Mouse (Mus musculus) heart, embryonic 11.5 days (tissue): ENCODE data around the gene Klhl9. TPM values are rescaled to one million over a fixed set of nuclear protein-coding genes. Genes with fewer than 3 reads are reported as not detected.

ENCODE experiments used
- ATAC-seq: fragments of 200-750 bp; cut with Nextera tagmentation; replicated peaks from 2 replicates; pipeline ENCODE4 v1.8.0; 2017; ENCODE audit warnings: moderate library complexity; ENCODE audit not compliant: insufficient number of reproducible peaks, low FRiP score, low TSS enrichment
- H3K27ac ChIP-seq: fragments of 300-500 bp; sonication (generic); 2 replicates; pipeline ENCODE4 v1.5.1; 2014; ENCODE audit warnings: mild to moderate bottlenecking, low read depth, low read length
- H3K27me3 ChIP-seq: fragments of 300-500 bp; sonication (generic); 2 replicates; pipeline ENCODE4 v1.6.1; 2014; ENCODE audit warnings: mild to moderate bottlenecking, low read length, mixed read lengths; ENCODE audit not compliant: control insufficient read depth, insufficient read depth
- H3K36me3 ChIP-seq: fragments of 300-500 bp; sonication (generic); 2 replicates; pipeline ENCODE4 v1.6.1; 2014; ENCODE audit warnings: mild to moderate bottlenecking, low read length, moderate library complexity, mixed read lengths; ENCODE audit not compliant: control insufficient read depth, insufficient read depth
- H3K4me1 ChIP-seq: fragments of 300-500 bp; sonication (generic); 2 replicates; pipeline ENCODE4 v1.6.1; 2014; ENCODE audit warnings: low read length; ENCODE audit not compliant: control insufficient read depth, insufficient read depth
- H3K4me2 ChIP-seq: fragments of 300-500 bp; sonication (generic); 2 replicates; pipeline ENCODE4 v1.6.1; 2014; ENCODE audit warnings: mild to moderate bottlenecking, moderate library complexity
- H3K4me3 ChIP-seq: fragments of 300-500 bp; sonication (generic); 2 replicates; pipeline ENCODE4 v1.5.1; 2014; ENCODE audit warnings: low read depth, low read length
- H3K9ac ChIP-seq: fragments of 300-500 bp; sonication (generic); 2 replicates; pipeline ENCODE4 v1.6.1; 2014; ENCODE audit warnings: mild to moderate bottlenecking, low read depth, low read length, moderate library complexity
- H3K9me3 ChIP-seq: fragments of 300-500 bp; sonication (generic); replicated peaks from 2 replicates; pipeline ENCODE4 v1.6.1; 2016; ENCODE audit warnings: low read length; ENCODE audit not compliant: control insufficient read depth
- WGBS: fragments of 180-500 bp; shearing (Covaris S2); extraction: QIAGEN DNeasy Blood & Tissue Kit; methylation state at CpG from one replicate; pipeline ENCODE4 v1.1.7; 2014; ENCODE audit not compliant: insufficient replicate concordance; 5-methylcytosine and 5-hydroxymethylcytosine counted together
- polyA plus RNA-seq: library from polyadenylated mRNA; unstranded; fragments of >200 nt; fragmentation: Nextera tagmentation; extraction: Ambion mirVana; gene quantifications from 2 replicates; pipeline ENCODE4 v1.2.1, GENCODE M21; 2014

Klhl9 gene
- polyA plus RNA-seq, 1 experiment from 2014 or later = 99.9 TPM

DNA sequence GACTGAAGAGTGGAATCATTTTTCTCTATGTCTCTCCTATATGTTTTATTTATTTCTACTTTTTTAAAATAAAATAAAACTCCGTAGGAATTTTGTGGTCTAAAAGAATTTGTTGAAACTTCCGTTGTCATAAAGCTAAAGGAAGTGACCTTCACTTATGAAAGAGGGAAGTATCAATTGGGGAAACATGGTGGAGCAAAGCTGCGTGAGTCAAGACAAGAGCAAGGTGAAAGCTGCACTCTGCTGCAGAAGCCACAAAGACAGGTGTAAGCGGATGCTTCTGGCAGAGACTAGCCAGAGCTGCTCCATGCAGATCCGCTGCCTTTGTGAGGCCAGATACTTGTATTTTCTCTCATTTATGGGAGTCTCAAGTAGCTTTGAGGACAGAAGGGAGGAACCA, 23.5 kb downstream of the Klhl9 start:
- Histone ChIP-seq H3K4me3 (no peak overlapping the region), H3K4me1 (no peaks in the 10 kb centered on the region), H3K36me3 (no peaks in the 10 kb centered on the region), H3K9ac (no peak overlapping the region), H3K9me3 (no peaks in the 10 kb centered on the region), H3K4me2 (no peak overlapping the region), H3K27me3 (peaks cover 2% of the 10 kb centered on the region; the same call in 1 of the 2 replicates), H3K27ac (no peak overlapping the region)
- no peak for ATAC-seq
- 77% methylated on average over 5 of the region's 5 CpGs for WGBS

DNA sequence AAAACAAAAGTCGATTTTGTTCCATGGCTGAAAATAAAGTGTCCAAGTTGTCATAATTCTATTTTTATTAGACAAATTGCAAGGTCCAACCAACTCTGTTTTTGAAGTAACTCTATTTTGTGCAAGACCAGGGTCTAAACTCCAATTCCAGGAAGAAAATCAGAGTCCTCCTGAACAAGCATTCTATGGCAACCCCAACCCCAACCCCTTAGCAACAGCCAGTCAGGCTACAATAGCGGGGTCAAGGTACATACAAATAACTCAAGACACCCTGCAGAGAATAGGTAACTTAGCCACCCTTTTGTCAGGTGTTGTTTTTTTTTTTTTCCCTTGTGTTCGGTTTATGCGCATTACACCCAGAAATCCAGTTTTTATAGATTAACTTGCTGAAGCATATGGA, 24.5 kb downstream of the Klhl9 start:
- no peaks in the 10 kb centered on the region for H3K4me1 ChIP-seq
- H3K27ac ChIP-seq = no peak overlapping the region
- no peaks in the 10 kb centered on the region for H3K9me3 ChIP-seq
- H3K4me2 ChIP-seq = no peak overlapping the region
- H3K36me3 ChIP-seq = no peaks in the 10 kb centered on the region
- H3K4me3 ChIP-seq = no peak overlapping the region
- H3K27me3 ChIP-seq = peaks cover 2% of the 10 kb centered on the region; the same call in 1 of the 2 replicates
- WGBS = 85% methylated on average over 4 of the region's 4 CpGs
- H3K9ac ChIP-seq = no peak overlapping the region
- no peak for ATAC-seq

DNA sequence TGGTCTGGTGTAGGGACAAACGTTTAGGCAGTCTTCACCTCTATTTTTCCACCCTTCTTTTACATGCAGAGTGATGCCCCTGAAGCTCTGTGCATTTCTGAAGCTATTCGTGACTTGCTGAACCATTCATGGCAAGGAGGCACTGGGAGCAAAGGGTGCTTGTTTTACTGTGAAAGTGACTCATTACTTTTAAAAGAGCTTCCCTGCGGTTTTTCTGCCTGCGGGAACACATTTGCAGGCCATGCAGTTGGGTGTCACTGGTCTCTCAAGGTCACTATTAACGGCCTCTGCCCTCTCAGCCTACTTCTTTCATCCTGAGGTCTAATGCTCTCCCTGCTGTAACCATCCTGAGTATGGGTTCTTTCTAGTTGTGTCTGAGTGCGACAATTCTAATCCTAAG, 25.2 kb downstream of the Klhl9 start:
- Histone ChIP-seq H3K4me2 (no peak overlapping the region), H3K9ac (no peak overlapping the region), H3K4me3 (no peak overlapping the region), H3K27ac (no peak overlapping the region), H3K9me3 (no peaks in the 10 kb centered on the region), H3K36me3 (no peaks in the 10 kb centered on the region), H3K27me3 (peaks cover 2% of the 10 kb centered on the region; the same call in 1 of the 2 replicates), H3K4me1 (no peaks in the 10 kb centered on the region)
- ATAC-seq = no peak
- WGBS = 56% methylated on average over 6 of the region's 6 CpGs

DNA sequence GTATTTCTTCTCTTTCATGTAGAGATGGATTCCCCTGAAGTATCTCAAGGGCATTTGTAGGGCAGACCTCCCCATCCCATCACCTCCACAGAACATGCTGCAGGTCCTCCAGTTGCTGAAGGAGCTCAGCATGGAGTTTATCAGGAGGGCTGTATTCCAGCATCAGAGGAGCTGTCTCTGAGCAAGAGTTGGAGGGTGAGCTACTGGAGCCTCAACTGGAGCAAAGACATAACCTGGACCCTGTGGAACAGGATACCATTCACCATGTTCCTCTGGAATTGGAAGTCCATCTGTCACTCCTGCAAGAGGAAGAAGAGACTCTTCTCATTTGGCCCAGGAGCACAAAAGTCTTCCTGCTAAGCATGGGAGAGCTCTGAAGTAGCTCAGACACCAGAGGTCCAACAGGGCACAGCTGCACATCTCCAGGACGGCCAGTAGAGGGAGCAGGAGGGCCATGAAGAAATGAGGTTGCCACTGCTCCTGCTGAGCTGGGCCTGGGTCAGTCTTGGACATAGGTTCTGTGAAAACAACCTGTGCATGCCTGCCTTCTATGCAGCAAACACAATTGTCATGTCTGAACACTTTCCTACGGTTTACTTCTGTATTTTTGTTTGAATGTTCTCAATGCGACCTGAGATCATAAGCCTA, 25.9 kb downstream of the Klhl9 start:
- H3K27me3 ChIP-seq = peaks cover 2% of the 10 kb centered on the region; the same call in 1 of the 2 replicates
- H3K9ac ChIP-seq = no peak overlapping the region
- no peaks in the 10 kb centered on the region for H3K4me1 ChIP-seq
- H3K36me3 ChIP-seq = no peaks in the 10 kb centered on the region
- no peaks in the 10 kb centered on the region for H3K9me3 ChIP-seq
- no peak overlapping the region for H3K27ac ChIP-seq
- H3K4me3 ChIP-seq = no peak overlapping the region
- 20% methylated on average over 3 of the region's 3 CpGs for WGBS
- ATAC-seq = 0 out of 2 replicates have a peak, but pooled peaks have one; percentile 39
- no peak overlapping the region for H3K4me2 ChIP-seq

DNA sequence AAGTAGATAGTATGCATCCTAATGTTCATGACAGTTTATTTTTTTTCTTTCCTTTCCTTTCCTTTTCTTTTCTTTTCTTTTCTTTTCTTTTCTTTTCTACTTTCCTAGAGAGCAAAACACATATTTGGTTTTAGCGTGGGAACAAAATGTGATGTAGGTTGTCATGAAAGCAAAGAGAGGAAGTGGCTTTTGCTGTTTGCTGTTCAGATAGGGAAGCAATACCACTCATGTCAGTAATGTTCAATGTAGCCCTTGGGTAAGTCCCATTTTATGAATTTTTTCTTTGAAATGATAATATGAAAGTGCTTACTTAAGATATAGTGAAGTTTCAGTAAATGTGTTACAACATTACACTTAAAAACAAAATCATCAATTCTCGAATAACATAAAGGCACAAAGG, 28.9 kb downstream of the Klhl9 start:
- peaks cover 2% of the 10 kb centered on the region; the same call in 1 of the 2 replicates for H3K27me3 ChIP-seq
- no peak overlapping the region for H3K9ac ChIP-seq
- no peaks in the 10 kb centered on the region for H3K9me3 ChIP-seq
- H3K4me1 ChIP-seq = no peaks in the 10 kb centered on the region
- H3K27ac ChIP-seq = no peak overlapping the region
- H3K4me2 ChIP-seq = no peak overlapping the region
- ATAC-seq = no peak
- H3K4me3 ChIP-seq = no peak overlapping the region
- WGBS = 74% methylated on average over 2 of the region's 2 CpGs
- H3K36me3 ChIP-seq = no peaks in the 10 kb centered on the region

DNA sequence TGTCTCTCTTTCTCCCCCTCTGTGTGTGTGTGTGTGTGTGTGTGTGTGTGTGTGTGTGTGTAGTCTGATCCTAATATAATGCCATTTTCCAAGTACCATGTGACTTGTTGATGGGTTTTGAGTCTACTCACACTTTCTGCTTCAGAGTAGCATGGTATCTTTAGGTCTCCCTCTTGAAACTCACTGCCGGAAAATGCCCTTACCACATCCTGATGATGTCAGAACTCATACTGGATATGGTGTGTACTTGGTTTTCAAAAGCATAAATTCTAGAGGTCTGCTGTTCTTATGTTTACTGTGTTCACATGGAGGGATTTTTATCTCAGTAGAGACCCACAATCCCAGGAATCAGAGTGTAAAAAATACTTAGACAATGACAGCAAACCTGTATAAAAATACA, 29.7 kb downstream of the Klhl9 start:
- no peak for ATAC-seq
- WGBS = 69% methylated on average over 1 of the region's 1 CpGs
- Histone ChIP-seq H3K4me1 (no peaks in the 10 kb centered on the region), H3K36me3 (no peaks in the 10 kb centered on the region), H3K4me3 (no peak overlapping the region), H3K9me3 (no peaks in the 10 kb centered on the region), H3K27me3 (peaks cover 2% of the 10 kb centered on the region; the same call in 1 of the 2 replicates), H3K4me2 (no peak overlapping the region), H3K27ac (no peak overlapping the region), H3K9ac (no peak overlapping the region)

DNA sequence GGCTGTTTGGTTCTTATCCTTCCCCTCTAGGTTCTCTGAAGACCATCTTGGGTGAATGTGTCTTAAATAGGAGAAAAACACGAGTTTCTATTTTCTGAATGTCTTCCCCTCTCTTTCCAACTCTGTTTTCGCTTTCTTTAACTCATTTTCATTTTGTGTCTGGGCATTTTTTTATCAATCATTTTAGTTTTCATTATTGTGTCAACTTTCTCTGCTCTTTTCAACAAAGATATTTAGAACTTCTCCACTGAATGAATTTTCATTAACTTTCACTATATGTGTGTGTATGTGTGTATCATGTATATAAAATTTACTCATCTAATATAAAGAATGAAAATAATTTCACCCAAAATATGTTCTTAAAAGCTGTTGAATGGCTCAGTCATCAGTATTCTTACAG, 31.0 kb downstream of the Klhl9 start, which contains the start of gene Ifnab:
Gene Ifnab (minus strand): TSS at position 101 of the 400 bp plus-strand sequence.
- no peak for ATAC-seq
- 64% methylated on average over 2 of the region's 2 CpGs for whole genome bisulfite sequencing
- H3K36me3 ChIP-seq = no peaks in the 10 kb centered on the region
- H3K4me1 ChIP-seq = no peaks in the 10 kb centered on the region
- H3K27ac ChIP-seq = no peak within 1 kb of the TSS
- peaks cover 2% of the 10 kb centered on the region; the same call in 1 of the 2 replicates for H3K27me3 ChIP-seq
- no peak within 1 kb of the TSS for H3K9ac ChIP-seq
- H3K9me3 ChIP-seq = no peaks in the 10 kb centered on the region
- no peak within 1 kb of the TSS for H3K4me2 ChIP-seq
- H3K4me3 ChIP-seq = no peak within 1 kb of the TSS

DNA sequence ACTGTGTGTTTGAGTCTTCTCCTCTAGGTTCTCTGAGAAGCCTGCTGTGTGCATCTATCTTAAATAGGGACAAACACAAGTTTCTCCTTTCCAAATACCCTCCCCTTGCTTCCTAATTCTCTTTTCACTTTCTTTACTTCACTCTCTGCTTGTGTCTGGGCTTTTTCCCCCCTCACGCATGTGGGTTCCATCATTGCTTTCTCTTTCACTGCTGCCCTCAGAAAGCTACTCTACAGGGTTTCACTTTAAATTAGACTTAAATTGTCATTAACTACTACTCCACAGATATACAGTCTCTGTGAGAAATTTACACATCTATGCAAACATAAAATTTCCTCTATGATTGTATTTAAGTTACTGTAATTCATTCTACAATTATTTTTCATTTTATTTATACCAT, 38.5 kb downstream of the Klhl9 start, which contains the start of gene Ifna2:
Gene Ifna2 (minus strand): TSS at position 101 of the 400 bp plus-strand sequence.
- Histone ChIP-seq H3K9ac (no peak within 1 kb of the TSS), H3K4me2 (no peak within 1 kb of the TSS), H3K4me3 (no peak within 1 kb of the TSS), H3K9me3 (no peaks in the 10 kb centered on the region), H3K36me3 (no peaks in the 10 kb centered on the region), H3K27me3 (no peaks in the 10 kb centered on the region), H3K27ac (no peak within 1 kb of the TSS), H3K4me1 (no peaks in the 10 kb centered on the region)
- no peak for ATAC-seq
- WGBS = 91% methylated on average over 1 of the region's 1 CpGs

DNA sequence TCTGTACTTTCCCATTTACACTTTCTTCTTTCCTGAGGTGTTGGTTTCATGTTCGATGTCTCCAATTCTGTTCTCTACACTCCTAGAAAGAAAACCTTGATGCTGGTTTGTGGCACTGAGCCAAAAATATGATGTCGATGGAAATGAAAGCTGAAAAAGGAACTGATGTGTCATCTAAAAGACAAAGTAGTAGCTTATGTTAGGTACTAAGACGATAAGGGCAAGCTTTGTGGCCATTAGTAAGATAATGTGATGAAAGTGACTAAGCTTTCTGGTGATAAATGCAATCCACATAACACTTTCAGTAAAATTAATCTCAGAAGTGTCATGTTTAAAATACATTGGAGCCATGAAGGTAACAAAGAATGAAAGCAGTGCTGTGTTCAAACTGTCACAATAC, 40.9 kb downstream of the Klhl9 start:
- no peak for ATAC-seq
- 63% methylated on average over 3 of the region's 3 CpGs for WGBS
- Histone ChIP-seq H3K4me2 (no peak overlapping the region), H3K27ac (no peak overlapping the region), H3K4me1 (no peaks in the 10 kb centered on the region), H3K27me3 (no peaks in the 10 kb centered on the region), H3K36me3 (no peaks in the 10 kb centered on the region), H3K9me3 (no peaks in the 10 kb centered on the region), H3K4me3 (no peak overlapping the region), H3K9ac (no peak overlapping the region)
